Mouse (Mus musculus) urinary bladder, postnatal 4 days (tissue): Measurements from ENCODE around the gene Gucy1a1.
"Not testable (repeated sequence)": the region's sequence is repeated elsewhere in the genome, so short reads cannot be mapped to it uniquely, and the experiment has no call there.

Experiments
- DNase-seq, 2 experiments: peaks; one replicate each; pipeline ENCODE4 v3.0.0; 2021 to 2022; ENCODE audit warnings: low spot score in 2 of 2

Gene Gucy1a1

DNA sequence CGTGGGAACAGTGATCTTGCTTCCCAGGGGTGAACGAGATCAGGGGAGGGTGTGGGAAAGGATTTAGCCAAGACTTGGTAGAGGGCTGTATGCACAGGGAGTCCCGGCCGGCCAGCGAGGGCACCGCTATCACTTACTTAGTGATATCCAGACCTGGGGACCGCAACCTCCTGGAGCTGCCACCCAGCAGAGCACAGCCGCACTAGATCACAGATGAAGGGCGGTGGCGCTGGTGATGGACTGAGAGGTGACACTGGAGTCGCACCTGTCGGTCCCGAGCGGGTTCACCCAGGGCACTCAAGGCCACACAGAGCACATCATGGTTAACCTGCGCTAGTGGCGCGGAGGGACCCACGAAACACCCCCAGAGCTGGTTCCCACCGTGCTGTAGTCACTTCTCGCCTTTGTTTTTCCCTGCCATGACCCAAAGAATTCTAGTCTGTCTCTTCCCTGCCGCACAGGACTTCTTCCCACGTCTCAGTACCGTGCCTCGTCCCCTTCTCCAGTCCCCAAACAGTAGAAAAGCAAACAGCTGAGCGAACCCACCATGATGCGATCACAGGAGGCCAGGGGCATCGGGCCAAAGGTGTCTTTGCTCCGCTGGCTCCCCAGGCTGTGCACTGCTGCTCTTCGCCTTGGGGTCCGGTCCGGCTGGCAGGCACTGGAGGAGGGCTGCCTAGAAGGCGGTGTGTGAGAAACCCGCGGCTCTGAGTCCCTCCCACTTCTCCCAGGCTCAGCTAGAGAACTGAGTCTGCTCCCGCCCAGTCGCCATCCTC, at the start of gene Gucy1a1:
TSS of gene Gucy1a1 (minus strand) at position 664 of the 776 bp plus-strand sequence.
- peak; percentile 58 to 59 for DNase-seq

DNA sequence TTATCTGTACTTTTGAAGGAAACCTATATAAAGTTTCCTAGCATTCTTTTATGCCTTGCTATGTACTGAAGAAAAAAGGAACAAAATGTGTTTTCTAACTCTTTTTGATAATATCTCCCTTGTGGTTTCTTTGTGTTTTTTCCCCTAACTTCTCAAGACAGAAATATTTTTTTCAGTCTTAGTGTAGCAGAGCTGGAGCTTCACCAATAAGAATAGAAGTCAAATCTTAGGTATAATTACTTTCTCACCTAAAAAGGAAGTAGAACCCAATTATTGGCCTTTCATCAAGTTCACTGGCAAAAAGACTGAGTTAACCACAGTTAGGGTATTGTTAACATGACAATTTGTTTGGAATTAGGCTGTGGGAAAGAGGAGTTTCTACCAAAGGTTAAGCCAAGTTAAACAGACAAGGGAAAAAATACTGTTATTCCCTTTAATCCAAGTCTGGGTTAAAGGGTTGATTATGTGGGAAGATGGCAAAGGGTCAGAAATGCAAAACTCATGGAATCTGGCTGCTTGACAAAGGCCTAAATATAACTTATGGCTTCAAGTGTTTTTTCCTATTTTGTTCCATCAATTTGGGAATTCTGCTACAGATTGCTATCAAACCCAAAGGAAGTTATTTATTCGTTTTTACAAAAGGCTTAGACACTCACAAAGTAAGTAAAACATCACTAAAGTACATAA, 46.1 kb upstream of the Gucy1a1 start:
- no peak for DNase-seq

DNA sequence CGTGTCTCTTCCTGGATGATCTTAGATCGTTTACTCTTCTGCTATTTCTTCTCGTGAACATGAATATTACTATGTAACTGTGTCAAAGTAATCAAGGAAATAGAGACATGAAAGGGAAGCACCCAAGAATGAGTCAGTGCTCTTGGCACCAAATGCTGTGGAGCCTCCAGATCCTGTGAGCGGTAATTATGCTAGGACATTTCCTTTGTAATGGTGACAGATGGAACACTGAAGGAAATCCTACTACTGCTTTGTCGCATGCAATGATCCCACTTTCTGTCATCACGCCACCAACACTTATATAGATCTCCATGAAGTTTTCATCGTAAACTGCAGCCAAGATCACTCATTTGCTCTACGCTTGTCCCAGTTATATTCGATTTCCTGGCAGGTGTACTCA, 40.0 kb upstream of the Gucy1a1 start:
- no peak for DNase-seq

DNA sequence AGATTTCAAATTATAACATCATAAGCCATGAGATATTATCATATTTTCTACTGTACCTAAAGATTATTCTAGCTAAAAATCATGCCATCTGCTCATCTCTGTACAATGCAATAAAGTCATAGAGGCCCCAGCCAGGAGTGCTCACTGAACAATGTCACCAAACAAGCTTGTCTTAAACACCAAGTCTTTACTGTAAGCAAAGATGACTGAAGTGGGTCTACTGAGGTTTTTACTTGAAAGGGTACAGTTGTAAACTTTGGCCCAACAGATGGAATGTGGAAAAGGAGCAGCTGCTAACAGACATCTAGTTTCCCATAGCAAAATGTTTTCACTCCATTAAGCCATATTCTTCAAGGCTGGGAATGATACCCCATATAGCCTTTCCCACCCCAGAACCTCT, 35.9 kb upstream of the Gucy1a1 start:
- no peak for DNase-seq

DNA sequence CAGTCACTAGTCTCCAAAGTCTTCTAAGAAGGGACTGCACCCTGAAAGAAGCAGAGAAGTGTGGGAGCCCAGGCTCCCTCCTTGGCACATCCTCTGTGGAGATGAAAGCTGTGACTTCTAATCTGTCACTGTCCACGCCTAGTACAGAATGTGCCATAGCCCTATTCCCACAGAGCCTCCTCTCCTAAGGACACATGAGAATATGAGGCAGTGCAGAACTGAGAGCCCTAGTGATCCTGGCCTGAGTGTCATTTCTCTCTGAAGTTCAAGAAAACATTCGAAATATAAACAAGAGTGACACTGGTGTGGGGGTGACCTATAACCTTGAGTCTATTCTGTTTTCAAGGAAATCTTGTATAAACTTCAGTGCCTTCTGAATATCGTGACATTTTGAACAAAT, 34.7 kb upstream of the Gucy1a1 start:
- no peak for DNase-seq

DNA sequence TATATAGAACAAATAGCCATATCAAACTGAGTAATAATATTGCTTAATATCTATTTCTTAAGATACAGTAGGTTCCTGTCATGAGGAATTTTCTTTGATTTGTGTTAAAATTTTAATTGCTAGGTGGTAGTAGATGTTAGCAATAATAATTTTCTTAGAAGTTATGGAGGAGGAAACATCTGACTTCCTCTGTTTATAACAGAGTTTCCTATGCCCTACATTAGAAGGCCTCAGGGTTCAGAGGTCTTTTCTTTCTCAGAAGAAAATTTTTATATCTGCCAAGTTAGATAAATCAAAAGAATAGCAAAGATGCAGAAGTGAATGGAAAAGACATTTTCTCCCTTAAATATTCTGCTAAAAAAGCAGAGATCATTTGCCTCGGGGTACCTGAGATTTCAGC, 29.9 kb upstream of the Gucy1a1 start:
- DNase-seq, result no peak

DNA sequence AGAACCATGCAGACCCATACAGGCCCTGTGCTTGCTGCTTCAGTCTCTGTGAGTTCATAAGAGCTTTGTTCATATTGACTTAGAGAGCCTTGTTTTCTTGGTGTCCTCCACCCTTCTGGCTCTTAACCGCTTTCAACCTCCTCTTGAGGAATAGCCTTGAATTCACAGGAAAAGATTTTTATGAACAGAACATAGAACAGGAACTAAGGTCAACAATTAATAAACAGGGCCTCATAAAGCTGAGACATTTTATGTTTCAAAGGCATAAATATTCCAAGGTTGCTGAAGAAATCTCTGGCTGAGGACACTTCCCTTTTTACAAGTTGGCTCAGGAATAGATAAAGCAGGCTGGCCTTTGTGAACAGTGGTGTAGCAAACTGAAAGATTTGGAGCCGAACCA, 21.5 kb upstream of the Gucy1a1 start:
- no peak for DNase-seq

DNA sequence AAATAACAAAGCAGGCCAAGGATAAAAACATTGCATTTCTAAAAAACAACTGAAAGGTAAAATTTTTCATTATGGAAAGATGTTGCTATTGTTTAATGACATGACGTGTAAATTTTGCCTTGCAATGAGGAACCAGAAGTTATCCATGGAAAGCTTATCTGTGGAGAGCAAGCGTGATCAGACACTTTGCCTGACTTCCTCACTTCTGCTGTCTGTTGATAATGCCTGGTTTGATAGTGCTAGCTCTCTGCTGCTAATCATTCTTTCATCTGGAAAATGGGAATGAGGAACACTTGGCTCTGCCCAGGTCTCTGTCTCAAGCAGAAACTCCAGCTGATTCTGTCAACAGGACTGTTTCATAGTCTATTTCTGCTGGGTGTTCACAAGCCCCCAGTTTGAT, 20.3 kb upstream of the Gucy1a1 start:
- no peak for DNase-seq

DNA sequence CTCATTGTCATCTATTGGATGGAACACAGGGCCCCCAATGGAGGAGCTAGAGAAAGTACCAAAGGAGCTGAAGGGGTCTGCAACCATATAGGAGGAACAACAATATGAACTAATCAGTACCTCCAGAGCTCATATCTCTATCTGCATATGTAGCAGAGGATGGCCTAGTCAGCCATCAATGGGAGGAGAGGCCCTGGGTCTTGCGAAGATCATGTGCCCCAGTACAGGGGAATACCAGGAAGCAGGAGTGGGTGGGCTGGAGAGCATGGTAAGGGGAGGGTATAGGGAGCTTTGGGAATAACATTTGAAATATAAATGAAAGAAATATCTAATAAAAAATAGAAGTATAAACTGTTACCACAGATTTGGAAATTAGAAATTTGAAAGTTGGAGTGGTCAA, 17.4 kb upstream of the Gucy1a1 start:
- not testable (repeated sequence) for DNase-seq

DNA sequence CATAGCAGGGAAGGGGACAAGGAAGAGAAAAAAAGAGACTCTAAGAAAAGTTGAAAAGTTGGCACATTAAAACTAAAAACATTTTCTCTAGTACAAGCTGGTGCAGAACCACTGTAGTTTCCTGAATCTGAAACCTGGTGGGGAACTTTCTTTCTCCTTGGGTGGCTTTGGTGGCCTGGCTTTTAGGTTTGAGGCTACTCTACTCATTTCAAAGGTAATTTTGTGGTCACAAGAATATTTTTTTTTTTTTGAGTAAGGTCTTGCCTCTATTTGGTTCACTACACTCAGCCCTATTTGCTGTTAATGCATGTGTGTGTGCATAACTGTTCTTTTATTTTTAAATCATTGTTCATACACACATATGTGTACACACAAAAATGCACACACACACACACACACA, 389 bp upstream of the Gucy1a1 start:
- DNase-seq, result no peak

DNA sequence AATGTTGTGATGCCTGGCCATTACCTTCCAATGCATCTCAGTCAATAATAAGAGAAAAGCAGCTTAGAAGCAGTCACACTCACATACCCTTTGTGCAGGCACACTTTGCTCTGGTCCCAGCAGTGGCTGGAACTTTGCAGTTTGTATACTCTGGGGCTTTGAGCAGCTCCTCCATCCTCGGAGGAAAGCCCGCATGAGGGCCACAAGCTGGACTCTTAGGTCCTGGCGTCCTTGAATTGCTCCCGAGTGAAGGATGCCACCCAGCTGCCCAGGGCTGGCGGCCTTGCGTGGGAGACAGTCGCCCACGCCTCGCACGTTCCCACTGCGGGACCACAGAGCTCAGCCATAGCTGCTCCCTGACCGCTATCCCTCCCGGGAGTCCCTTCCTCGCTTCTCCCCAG, 864 bp downstream of the Gucy1a1 start:
- DNase-seq, result no peak

DNA sequence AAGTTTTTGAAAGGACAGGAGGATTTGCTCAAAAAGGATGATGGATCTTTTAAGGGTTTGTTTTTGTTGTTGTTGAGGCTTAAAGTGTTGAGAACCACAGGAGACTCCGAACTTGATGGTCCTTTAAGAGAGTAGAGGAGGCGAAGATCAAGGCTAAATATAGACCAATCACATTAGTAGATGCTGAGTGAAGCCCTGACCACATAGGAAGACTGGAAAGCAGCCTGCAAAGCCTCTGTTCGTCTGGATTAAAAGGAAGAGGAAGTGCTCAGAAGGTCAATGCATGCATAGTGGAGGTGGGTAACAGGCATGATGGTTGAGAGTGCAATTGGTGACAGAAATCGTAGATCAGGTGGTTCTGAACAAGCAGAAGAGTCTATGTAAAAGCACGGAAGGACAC, 4.8 kb downstream of the Gucy1a1 start:
- no peak for DNase-seq

DNA sequence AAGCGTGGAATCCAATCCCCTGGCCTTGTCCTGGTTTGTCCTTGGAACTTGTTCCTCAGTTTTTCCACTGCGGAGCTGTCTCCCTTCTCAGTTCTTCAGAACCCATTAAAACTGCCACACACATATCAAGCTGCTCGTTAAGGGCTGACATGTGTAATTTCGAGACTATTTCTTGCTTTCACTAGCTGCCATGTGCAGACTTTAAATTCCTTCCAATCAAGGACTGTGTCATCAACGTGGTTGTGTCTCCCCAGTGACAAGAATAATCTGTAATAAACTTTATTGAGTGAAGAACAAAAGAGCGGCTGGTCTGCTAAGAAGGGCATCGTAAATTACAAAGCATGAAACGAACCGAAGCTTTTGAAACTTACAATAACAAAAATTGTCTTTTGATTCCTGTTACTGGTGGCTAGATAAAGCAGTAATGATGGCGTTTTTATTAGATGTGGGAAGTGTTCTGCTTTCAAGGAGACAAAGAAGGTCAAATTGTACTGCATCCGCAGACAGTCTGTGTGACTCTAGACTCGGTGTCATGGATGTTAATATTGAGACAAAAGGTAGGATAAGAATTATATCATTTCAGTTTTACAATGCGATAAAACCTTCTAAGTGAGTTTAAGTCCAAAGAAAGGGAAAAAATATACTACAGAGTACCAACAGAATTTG, 7.5 kb downstream of the Gucy1a1 start:
- no peak for DNase-seq

DNA sequence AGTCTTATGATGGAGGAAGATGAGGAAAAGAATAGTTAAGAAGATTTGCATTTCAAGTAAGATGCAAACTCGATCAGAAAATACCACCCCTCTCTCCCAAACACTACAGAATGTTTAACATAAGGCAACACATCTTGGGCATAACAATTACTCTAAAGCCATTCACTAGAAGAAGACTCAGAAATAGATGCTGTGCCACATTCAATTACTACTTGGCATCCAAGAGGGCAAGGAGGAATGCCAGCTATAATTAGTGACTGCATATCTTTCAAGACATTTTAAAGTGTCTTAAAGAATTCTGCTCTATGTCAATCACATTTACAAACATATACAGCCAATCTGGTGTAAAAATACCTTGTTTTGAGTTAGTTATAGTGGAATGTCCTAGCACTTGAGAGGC, 10.1 kb downstream of the Gucy1a1 start:
- no peak for DNase-seq

DNA sequence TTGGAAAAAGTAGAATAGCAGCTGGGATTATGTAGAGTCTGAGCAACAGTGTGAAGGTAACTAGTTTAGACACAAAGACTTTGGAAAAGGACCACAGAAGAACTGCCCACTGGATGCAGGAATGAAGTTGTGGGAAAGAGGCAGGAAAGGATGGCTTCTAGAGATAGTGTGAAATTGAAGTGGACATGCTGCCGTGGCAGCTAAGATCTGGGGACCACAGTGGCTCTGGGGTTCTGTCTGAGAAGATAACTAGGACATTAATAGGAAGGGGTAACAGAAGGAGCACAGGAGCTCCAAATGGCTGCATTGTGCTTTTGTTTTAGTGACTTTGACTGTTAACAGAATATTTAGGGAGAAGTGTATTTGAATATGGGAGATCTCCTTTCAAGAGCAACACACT, 16.3 kb downstream of the Gucy1a1 start:
- DNase-seq, result no peak

DNA sequence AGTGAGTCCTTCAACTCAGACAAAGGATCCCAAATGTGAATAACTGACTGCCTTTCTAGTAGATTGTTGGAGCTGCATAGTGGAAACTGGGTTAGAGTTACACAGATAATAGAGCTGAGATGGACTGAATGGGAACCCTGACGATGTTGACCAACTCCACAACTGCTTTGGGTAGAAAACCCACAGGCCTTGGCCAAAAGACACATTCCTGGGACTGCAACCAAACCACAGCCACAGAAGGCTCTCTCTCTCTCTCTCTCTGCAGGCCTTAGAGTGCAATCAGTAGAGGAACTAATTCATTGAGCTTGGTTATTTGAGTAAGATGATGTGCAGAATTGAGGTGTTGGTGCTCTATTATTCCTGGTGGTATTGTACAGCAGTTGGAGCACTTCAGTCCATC, 21.0 kb downstream of the Gucy1a1 start:
- DNase-seq, result no peak

DNA sequence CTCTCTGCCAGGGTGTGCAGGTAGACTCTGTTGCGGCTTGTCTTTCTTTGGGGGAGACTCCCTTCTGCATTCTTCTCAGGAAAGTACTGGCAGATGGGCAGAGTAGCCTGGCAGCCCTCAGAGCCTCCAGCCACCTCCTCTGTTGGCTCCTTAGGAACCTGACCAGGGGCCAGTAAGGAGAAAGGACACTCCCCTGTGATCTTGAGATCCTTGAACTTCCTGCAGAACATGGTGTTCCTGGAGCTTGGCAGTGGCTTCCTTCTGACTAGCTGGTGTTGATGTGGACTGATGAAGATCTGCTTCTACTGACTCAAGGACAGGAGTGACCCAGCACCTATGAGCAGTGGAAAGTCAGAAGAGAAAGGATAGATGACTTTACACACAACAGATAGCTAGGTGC, 26.7 kb downstream of the Gucy1a1 start:
- no peak for DNase-seq

DNA sequence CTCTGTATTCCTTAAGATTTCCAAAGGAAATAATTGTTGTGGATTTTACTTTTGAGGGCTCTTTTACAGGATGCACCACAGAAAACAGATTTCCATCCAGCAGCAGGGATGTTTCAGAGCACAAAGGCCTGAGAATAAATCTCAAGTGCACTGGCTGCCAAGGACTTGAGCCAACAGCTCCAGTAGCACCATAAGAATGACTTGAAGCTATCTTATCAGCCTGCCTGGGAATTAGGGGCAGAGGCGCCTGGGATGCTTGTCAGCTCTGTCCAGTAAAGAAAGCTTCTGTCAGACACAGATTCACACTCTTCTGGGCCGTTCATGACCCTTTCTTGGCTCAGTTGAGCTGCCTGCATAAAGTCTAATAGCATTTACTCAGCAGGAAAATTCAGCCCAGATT, 33.1 kb downstream of the Gucy1a1 start:
- DNase-seq, result peak; percentile 60 to 64

DNA sequence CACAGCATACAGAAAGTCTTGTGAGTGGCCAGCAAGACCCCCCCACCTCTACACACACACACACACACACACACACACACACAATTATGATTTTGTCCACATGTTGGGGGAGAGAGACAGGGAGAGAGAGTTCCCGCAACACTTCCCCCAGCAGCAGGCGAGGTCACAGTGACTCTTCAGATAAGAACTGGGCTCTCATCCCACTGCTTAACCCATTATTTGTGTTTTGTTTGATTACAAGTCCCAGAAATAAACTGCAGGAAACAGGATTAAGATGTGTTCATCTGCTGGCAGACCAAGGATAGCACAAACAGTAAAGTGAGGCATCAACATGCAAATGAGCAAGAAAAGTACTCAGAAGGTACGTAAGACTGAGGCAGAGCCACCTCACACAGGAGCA, 33.6 kb downstream of the Gucy1a1 start:
- DNase-seq, result no peak

DNA sequence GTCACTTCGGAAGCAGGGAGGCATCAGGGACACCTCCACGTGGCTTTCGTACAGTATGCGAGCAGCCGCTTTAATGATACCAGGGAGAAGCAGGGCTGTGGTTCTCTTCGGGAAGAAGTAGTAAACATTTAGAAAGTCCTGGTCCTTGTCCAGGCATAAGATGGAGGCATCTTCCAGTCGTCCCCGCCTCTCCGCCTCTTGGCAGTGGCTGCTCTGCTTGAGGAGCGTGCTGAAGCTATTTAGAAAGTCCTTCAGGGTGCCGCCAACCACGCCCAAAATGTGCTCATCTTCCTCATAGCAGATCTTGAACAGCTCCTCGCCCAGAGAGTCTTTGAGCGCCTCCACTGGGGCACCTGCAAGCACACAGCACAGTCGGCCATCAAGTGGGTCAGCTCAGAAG, 36.6 kb downstream of the Gucy1a1 start:
- no peak for DNase-seq

DNA sequence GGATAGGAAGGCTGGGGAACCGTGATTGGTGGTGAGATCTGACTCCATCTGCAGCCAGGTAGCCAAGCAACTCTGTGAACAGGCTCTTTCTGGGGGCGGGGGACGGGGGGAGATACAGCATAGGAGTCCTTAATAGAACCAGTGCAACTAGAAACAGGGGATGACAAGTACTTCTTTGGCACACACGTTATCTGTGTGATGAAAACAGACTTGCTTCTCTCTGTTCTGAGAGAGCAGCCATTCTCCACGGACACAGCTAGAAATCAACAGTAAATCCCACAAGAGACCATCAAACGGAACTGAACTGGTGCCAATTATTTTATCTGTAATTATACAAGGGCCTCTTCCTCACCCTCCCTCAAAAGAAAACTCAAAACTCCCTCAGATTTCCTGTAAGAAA, 41.4 kb downstream of the Gucy1a1 start:
- DNase-seq, result no peak

DNA sequence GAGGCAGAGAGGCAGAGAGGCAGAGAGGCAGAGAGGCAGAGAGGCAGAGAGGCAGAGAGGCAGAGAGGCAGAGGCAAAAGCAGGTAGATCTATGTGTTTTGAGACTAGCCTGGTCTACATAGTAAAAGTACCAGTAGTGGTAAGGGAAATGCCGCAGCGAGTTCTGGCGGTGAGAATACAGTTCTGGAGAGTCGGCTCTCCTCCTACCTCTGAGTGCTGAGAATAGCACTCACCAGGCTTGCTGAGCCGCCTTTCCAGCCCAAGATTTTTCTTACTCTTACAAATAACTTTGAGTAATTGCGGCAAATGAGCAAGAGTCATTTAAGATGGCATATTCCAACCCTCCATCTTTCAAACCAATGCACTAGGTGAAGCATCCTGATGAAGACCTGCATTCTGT, 46.5 kb downstream of the Gucy1a1 start:
- DNase-seq, result no peak

DNA sequence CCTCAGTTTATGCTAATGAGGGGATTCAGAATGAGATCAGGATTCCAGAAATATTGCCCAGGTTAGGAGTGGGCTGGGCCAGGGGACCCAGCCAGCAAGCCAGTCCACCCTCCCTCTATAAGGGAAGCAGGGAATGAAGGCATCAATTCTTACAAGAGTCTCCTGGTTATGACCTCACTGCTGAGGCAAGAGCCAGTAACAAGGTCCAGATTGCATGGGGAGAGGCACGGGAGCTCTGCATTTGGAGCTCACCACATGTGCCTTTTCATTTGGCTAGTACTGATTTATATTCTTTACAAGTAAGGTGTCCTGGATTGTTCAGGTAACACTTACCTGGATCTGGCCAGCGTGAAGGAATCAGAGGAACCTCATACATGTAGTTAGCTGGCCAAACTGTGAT, 48.8 kb downstream of the Gucy1a1 start:
- DNase-seq, result no peak
